Mouse (Mus musculus) CD4-positive, CD25-positive, alpha-beta regulatory T cell, adult 9 weeks (primary cell): ENCODE measurements around the gene Gm14698. TPM values are rescaled to one million over a fixed set of nuclear protein-coding genes. Genes with fewer than 3 reads are reported as not detected.

ENCODE experiments used
- polyA plus RNA-seq: library from polyadenylated mRNA; unstranded; fragments of 100-300 nt; shearing (Covaris generic); gene quantifications from one replicate; pipeline ENCODE4 v1.2.1, GENCODE M21; 2017

The Gm14698 gene
- polyA plus RNA-seq: not detected

GRCm38 (mm10) chrX:68821059-68821458 is at the start of gene Gm14698:
TSS of gene Gm14698 (plus strand) at chrX:68821093.

Other genes starting within 250 kb of the Gm14698 start
- gene Fmr1, start 142.6 kb upstream of the Gm14698 start, polyA plus RNA-seq: 12.2 TPM
- not detected for gene Fmr1nb, start 59.3 kb upstream of the Gm14698 start, polyA plus RNA-seq
- gene Gm6812, start 72.0 kb downstream of the Gm14698 start, polyA plus RNA-seq: not detected